Mouse (Mus musculus): ENCODE measurements around the gene Ttc16. TPM values are rescaled to one million over a fixed set of nuclear protein-coding genes. Genes with fewer than 3 reads are reported as not detected.
A peak's percentile ranks its signal among the peaks of the same experiment; 100 is the strongest.

The Ttc16 gene
- polyA plus RNA-seq, 1 experiment, result 0.85 TPM

DNA sequence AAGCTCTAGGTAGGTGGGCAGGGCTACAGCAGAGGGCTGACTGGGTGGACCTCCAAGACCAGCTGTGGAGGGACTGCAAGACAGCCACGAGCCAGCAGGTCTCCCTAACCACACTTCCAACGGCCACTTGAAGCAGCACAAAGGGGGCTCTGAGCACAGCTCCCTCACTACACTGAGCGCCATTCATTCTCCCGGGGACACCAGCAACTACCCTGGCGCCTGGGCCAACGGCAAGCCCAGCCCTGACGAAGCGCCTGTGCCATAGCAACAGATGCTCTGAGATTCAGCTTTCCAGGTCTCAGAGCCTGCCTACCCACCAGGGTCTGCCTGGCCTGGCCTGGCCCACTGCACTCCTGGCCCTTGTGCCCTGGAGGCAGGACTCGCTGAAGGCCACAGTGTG, 56.7 kb downstream of the Ttc16 start:
- no peak for DNase-seq (ENCODE audit: low spot score)

DNA sequence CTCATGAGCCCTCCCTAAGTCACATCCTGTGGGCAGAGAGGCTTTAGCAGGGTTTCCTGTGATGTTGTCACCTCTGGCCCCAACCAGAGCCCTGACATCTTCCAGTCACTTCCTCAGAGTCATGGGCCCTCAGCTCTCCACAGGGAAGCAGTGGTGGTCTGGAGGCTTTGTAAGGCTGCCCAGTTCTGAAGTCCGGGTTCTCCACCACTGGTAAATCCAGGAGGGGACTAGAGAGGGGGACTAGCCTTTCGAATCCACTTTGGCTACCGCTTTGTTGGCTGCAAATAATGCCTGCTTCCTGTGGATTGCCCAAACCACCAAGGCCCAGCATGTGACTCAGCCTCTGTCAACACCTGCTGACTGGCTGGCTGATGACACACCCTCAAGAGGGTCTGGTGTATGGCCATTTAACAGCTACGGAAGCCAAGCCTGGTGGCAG, 60.4 kb downstream of the Ttc16 start:
- DNase-seq (ENCODE audit: low spot score), result no peak

DNA sequence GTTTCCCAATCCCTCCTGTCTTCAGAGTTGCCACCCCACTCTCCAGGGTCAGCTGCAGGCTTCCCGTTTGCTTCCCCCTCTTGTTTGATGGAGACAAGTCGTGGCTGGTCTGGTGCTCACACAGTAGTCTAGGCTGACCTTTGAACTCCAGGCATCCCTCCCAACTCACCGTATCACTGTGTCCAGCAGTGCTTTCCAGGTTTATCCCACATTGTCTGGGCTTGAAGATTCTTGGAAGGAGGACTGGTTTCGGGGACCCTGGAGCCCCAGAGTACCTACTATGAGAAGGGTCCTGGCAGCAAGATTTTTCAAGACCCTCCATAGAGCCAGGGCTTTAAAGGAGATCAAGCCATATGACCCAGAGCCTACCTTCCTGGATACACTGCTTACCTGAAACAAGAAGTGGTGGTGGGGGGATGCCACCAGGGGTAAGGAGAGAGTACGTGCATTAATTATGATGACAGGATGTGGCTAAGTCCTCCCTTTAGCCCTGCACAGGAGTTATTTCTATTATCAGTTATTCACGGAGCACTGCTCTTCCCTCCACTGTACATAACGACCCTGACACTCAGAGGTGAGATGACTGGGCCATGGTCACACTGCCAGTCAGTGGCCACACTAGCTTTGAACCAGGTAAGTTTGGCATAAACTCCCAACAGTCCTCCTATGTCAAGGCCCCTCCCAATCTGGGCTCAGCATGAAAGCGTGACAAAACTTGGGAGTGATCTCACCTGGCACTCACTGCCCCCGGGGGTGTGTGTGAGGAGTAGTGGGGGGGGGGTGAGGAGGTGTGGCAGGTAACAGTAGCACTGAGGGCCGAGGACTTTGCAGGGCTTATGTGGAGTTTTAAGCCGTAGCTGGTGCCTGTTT, 61.1 kb downstream of the Ttc16 start:
- no peak for DNase-seq (ENCODE audit: low spot score)

- peak; percentile 97 for DNase-seq (ENCODE audit: low spot score)
These were observed 62.3 kb downstream of the Ttc16 start, which contains the start of gene Cdk9 for GRCm38 (mm10) chr2:32712934-32713817. Gene Cdk9 (minus strand): TSS chr2:32713076.

GRCm38 (mm10) chr2:32712586-32712933, 62.9 kb downstream of the Ttc16 start:
- DNase-seq (ENCODE audit: low spot score), result no peak

DNA sequence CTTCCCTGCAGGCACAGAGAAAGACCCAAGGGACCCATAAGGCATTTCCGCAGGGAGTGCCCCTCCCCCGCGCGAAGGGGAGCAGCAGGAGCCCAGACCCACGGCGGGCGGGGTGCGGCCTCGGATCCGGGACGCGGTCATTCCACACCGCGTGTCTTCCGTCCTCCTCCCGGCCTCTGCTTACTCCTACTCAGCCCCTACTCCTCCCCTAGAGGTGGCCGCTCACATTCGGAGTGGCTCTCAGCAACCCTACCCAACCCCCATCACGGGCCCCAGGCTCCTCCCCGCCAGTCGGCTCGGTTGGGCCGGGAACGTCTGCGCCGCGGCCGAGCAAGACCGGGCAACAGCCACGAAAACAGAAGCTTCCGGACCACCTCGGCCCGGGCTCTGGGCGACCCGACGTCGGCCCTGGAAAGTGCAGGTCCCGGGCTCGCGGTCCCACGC, 63.3 kb downstream of the Ttc16 start:
- DNase-seq (ENCODE audit: low spot score), result peak; percentile 57

GRCm38 (mm10) chr2:32711301-32712056, 64.0 kb downstream of the Ttc16 start:
- DNase-seq (ENCODE audit: low spot score), result no peak

GRCm38 (mm10) chr2:32710425-32710824, 65.0 kb downstream of the Ttc16 start:
- no peak for DNase-seq (ENCODE audit: low spot score)

- DNase-seq (ENCODE audit: low spot score), result no peak
These were observed 65.8 kb downstream of the Ttc16 start for GRCm38 (mm10) chr2:32709521-32710137.

DNA sequence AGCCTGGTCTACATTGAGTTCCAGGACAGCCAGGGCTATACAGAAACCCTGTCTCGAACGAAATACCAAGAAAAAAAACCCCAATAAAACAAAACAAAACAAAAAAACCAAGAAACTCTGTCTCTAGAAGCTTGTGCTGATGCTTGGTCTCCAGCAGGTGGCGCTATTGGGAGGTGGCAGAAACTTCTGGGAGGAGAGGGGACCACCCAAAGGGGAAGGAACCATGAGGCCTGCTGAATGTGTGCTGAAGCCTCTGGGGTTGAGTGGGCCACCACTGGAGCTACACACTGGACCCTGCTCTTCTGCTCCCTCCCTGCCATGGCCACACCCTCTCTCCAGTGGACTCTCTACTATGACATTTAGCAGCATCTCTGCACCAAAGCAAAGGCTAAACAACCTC, 66.8 kb downstream of the Ttc16 start:
- no peak for DNase-seq (ENCODE audit: low spot score)

Other genes starting within 250 kb of the Ttc16 start
- gene Fam102a, start 240.3 kb downstream of the Ttc16 start, polyA plus RNA-seq (2012; rRNA removed), result 17.1 and 25.9 TPM in 2 replicates
- gene Dpm2, start 204.8 kb downstream of the Ttc16 start, polyA plus RNA-seq (2012; rRNA removed), result 88.5 and 117 TPM in 2 replicates
- 0.08 TPM in 1 of 2 replicates, not detected in the other for gene Pip5kl1, start 200.8 kb downstream of the Ttc16 start, polyA plus RNA-seq (2012; rRNA removed)
- 0.07 TPM in 1 of 2 replicates, not detected in the other for gene 9430097D07Rik, start 199.9 kb downstream of the Ttc16 start, polyA plus RNA-seq (2012; rRNA removed)
- gene St6galnac4, start 188.5 kb downstream of the Ttc16 start, polyA plus RNA-seq (2012; rRNA removed), result 13.3 and 16.1 TPM in 2 replicates
- gene St6galnac6, start 175.9 kb downstream of the Ttc16 start, polyA plus RNA-seq (2012; rRNA removed), result 20.8 and 33.1 TPM in 2 replicates
- gene Ak1, start 153.9 kb downstream of the Ttc16 start, polyA plus RNA-seq (2012; rRNA removed), result 43.8 and 59.1 TPM in 2 replicates
- 59.8 and 73.9 TPM in 2 replicates for gene Eng, start 129.0 kb downstream of the Ttc16 start, polyA plus RNA-seq (2012; rRNA removed)
- gene Fpgs, start 71.5 kb downstream of the Ttc16 start, polyA plus RNA-seq (2012; rRNA removed), result 29.4 and 36.3 TPM in 2 replicates
- gene Cdk9, start 62.6 kb downstream of the Ttc16 start, polyA plus RNA-seq (2012; rRNA removed), result 112 and 151 TPM in 2 replicates
- gene Sh2d3c, start 54.6 kb downstream of the Ttc16 start, polyA plus RNA-seq (2012; rRNA removed), result 9.9 and 10.3 TPM in 2 replicates
- not detected in 2 replicates for gene 6330409D20Rik, start 34.6 kb downstream of the Ttc16 start, polyA plus RNA-seq (2012; rRNA removed)
- gene Tor2a, start 18.4 kb downstream of the Ttc16 start, polyA plus RNA-seq (2012; rRNA removed), result 42.9 and 53.7 TPM in 2 replicates
- gene Ptrh1, start 153 bp upstream of the Ttc16 start, polyA plus RNA-seq (2012; rRNA removed), result 8.6 and 10.4 TPM in 2 replicates
- 0.29 and 0.41 TPM in 2 replicates for gene Cfap157, start 8.8 kb upstream of the Ttc16 start, polyA plus RNA-seq (2012; rRNA removed)
- gene Stxbp1, start 71.6 kb upstream of the Ttc16 start, polyA plus RNA-seq (2012; rRNA removed), result 15.8 and 19.8 TPM in 2 replicates
- gene Fam129b, start 100.5 kb upstream of the Ttc16 start, polyA plus RNA-seq (2012; rRNA removed), result 99.6 and 102 TPM in 2 replicates
- gene Rpl12, start 185.9 kb upstream of the Ttc16 start, polyA plus RNA-seq (2012; rRNA removed), result 1,100 and 1,122 TPM in 2 replicates
- 15.1 and 15.9 TPM in 2 replicates for gene Lrsam1, start 186.0 kb upstream of the Ttc16 start, polyA plus RNA-seq (2012; rRNA removed)
- 21.0 and 21.5 TPM in 2 replicates for gene Slc2a8, start 206.4 kb upstream of the Ttc16 start, polyA plus RNA-seq (2012; rRNA removed)